Mouse (Mus musculus) liver, adult 2 months (tissue): Measurements from ENCODE around the gene Mrps34. TPM values are rescaled to one million over a fixed set of nuclear protein-coding genes. Genes with fewer than 3 reads are reported as not detected.

Experiments
- DNase-seq: peaks from one replicate; pipeline ENCODE4 v3.0.0-alpha.2; 2011; ENCODE audit warnings: low read depth, low spot score; ENCODE audit errors: extremely low read depth
- H3K27ac ChIP-seq: fragments of 200-500 bp; replicated peaks from 2 replicates; pipeline ENCODE4 v1.5.1; 2012; ENCODE audit warnings: low read depth, mild to moderate bottlenecking, control low read depth, inconsistent platforms, low read length; ENCODE audit not compliant: insufficient read depth
- H3K27me3 ChIP-seq: fragments of 200-500 bp; 2 replicates; pipeline ENCODE4 v1.6.1; 2012; ENCODE audit warnings: mild to moderate bottlenecking, moderate library complexity, low read length, inconsistent platforms; ENCODE audit not compliant: control insufficient read depth, insufficient read depth
- H3K36me3 ChIP-seq: fragments of 200-500 bp; 2 replicates; pipeline ENCODE4 v1.6.1; 2012; ENCODE audit warnings: low read length, inconsistent platforms; ENCODE audit not compliant: control insufficient read depth, insufficient read depth
- H3K4me1 ChIP-seq: fragments of 200-500 bp; 2 replicates; pipeline ENCODE4 v1.6.1; 2011; ENCODE audit warnings: low read length; ENCODE audit not compliant: control insufficient read depth, insufficient read depth
- H3K4me3 ChIP-seq: fragments of 200-500 bp; 2 replicates; pipeline ENCODE4 v1.5.1; 2011; ENCODE audit warnings: low read depth, mild to moderate bottlenecking, control low read depth, low read length, moderate library complexity; ENCODE audit not compliant: insufficient read depth
- H3K79me2 ChIP-seq: fragments of 200-500 bp; 2 replicates; pipeline ENCODE4 v1.6.1; 2012; ENCODE audit warnings: inconsistent platforms, mild to moderate bottlenecking, low read length, moderate library complexity; ENCODE audit not compliant: control insufficient read depth, insufficient read depth
- H3K9ac ChIP-seq: fragments of 200-500 bp; 2 replicates; pipeline ENCODE4 v1.6.1; 2012; ENCODE audit warnings: low read depth, mild to moderate bottlenecking, control low read depth, inconsistent platforms, low read length
- CTCF ChIP-seq: fragments of 200-500 bp; IDR thresholded peaks from 2 replicates; pipeline ENCODE4 v1.5.1; 2011; ENCODE audit warnings: low read depth, low read length, control low read depth
- POLR2A ChIP-seq: fragments of 200-500 bp; IDR thresholded peaks from 2 replicates; pipeline ENCODE4 v1.6.1; 2011; ENCODE audit warnings: low read length, control low read depth; ENCODE audit not compliant: insufficient read depth; ENCODE audit errors: extremely low read depth
- WGBS: fragments of 180-500 bp; shearing (Covaris S2); methylation state at CpG from one replicate; pipeline ENCODE4 v1.1.7; 2018; 5-methylcytosine and 5-hydroxymethylcytosine counted together
- polyA plus RNA-seq: library from polyadenylated mRNA; depleted of rRNA; stranded (reverse); fragments of >200 nt; gene quantifications from 2 replicates; pipeline ENCODE4 v1.2.3, GENCODE M21; 2012
- total RNA-seq: library from RNA; depleted of rRNA; stranded (reverse); fragments of >200 nt; gene quantifications from 2 replicates; pipeline ENCODE4 v1.2.3, GENCODE M21; 2014

The Mrps34 gene
- total and polyA plus RNA-seq, 2 experiments, result 47.5 to 124 TPM

- Histone ChIP-seq H3K27ac (no peak overlapping the region), H3K36me3 (peaks cover 3% of the 10 kb centered on the region; the same call in 1 of the 2 replicates), H3K9ac (no peak overlapping the region), H3K27me3 (no peaks in the 10 kb centered on the region), H3K4me1 (peaks cover 24% of the 10 kb centered on the region), H3K4me3 (no peak overlapping the region), H3K79me2 (peaks cover 15% of the 10 kb centered on the region; the same call in 1 of the 2 replicates)
- 77% methylated on average over 3 of the region's 3 CpGs for WGBS
- DNase-seq, result no peak
- TF ChIP-seq POLR2A (no peak), CTCF (no peak)
Measured at GRCm38 (mm10) chr17:24888862-24889261, 6.1 kb upstream of the Mrps34 start.

GRCm38 (mm10) chr17:24890151-24891092, 4.5 kb upstream of the Mrps34 start:
- no peak overlapping the region for H3K27ac ChIP-seq
- H3K4me1 ChIP-seq, result peaks cover 26% of the 10 kb centered on the region
- H3K4me3 ChIP-seq, result no peak overlapping the region
- H3K27me3 ChIP-seq, result no peaks in the 10 kb centered on the region
- no peak for TF ChIP-seq CTCF
- TF ChIP-seq POLR2A, result no peak
- H3K79me2 ChIP-seq, result peaks cover 18% of the 10 kb centered on the region; the same call in 1 of the 2 replicates
- WGBS, result 88% methylated on average over 19 of the region's 19 CpGs
- DNase-seq, result no peak
- H3K36me3 ChIP-seq, result peaks cover 3% of the 10 kb centered on the region; the same call in 1 of the 2 replicates
- no peak overlapping the region for H3K9ac ChIP-seq

GRCm38 (mm10) chr17:24891321-24891720, 3.6 kb upstream of the Mrps34 start:
- H3K4me3 ChIP-seq, result no peak overlapping the region
- peaks cover 14% of the 10 kb centered on the region; the same call in 1 of the 2 replicates for H3K79me2 ChIP-seq
- peaks cover 28% of the 10 kb centered on the region for H3K4me1 ChIP-seq
- no peak for DNase-seq
- H3K36me3 ChIP-seq, result peaks cover 3% of the 10 kb centered on the region; the same call in 1 of the 2 replicates
- H3K27ac ChIP-seq, result no peak overlapping the region
- no peak overlapping the region for H3K9ac ChIP-seq
- H3K27me3 ChIP-seq, result no peaks in the 10 kb centered on the region
- 80% methylated on average over 13 of the region's 13 CpGs for WGBS
- TF ChIP-seq CTCF (no peak), POLR2A (no peak)

GRCm38 (mm10) chr17:24892785-24893184, 2.1 kb upstream of the Mrps34 start:
- WGBS, result 82% methylated on average over 12 of the region's 12 CpGs
- no peak overlapping the region for H3K27ac ChIP-seq
- no peak for TF ChIP-seq CTCF
- TF ChIP-seq POLR2A, result no peak
- peaks cover 18% of the 10 kb centered on the region; the same call in 1 of the 2 replicates for H3K79me2 ChIP-seq
- H3K36me3 ChIP-seq, result peaks cover 3% of the 10 kb centered on the region; the same call in 1 of the 2 replicates
- no peak overlapping the region for H3K9ac ChIP-seq
- DNase-seq, result no peak
- H3K4me1 ChIP-seq, result peaks cover 29% of the 10 kb centered on the region
- no peak overlapping the region for H3K4me3 ChIP-seq
- H3K27me3 ChIP-seq, result no peaks in the 10 kb centered on the region

- DNase-seq, result no peak
- no peak overlapping the region for H3K27ac ChIP-seq
- no peak overlapping the region for H3K9ac ChIP-seq
- TF ChIP-seq POLR2A, result no peak
- TF ChIP-seq CTCF, result no peak
- H3K4me1 ChIP-seq, result peaks cover 25% of the 10 kb centered on the region
- no peak overlapping the region for H3K4me3 ChIP-seq
- peaks cover 3% of the 10 kb centered on the region; the same call in 1 of the 2 replicates for H3K36me3 ChIP-seq
- 93% methylated on average over 2 of the region's 2 CpGs for WGBS
- H3K27me3 ChIP-seq, result no peaks in the 10 kb centered on the region
- peaks cover 17% of the 10 kb centered on the region; the same call in 1 of the 2 replicates for H3K79me2 ChIP-seq
Measured at GRCm38 (mm10) chr17:24893276-24893675, 1.6 kb upstream of the Mrps34 start.
